Mouse (Mus musculus): ENCODE measurements around the gene Pdia6.

DNA sequence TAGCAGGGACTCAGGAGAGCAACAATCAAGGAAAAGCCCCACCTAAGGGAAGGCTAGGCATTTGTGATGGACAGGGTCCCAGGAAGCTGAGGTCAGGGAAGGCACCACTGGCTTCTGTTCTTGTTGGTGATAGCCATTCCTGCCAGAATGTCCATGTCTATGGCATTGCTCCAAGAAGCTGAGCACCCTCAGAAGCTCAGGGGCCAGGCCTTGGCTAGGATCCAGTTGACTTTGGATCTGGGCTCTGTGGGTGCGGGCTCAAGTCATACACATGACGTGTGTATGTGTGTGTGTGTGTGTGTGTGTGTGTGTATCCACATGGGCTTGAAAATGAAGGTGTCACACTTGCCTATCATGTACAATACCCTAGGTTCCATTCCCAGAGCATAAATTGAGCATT lies 23.6 kb downstream of the Pdia6 start:
- TF ChIP-seq CTCF (IDR thresholded peaks at IDR 0.05; ENCODE audit: borderline replicate concordance, insufficient read depth, low read depth, low read length) (no peak), POLR2A (IDR thresholded peaks at IDR 0.05; ENCODE audit: borderline replicate concordance, insufficient read depth, low read length) (no peak)

Data from cerebellum, adult 2 months (tissue).